Mouse (Mus musculus) embryo, embryonic 11.5 days (tissue): ENCODE measurements around the gene Aplp1.

ENCODE experiments used
- DNase-seq: peaks from one replicate; pipeline ENCODE4 v3.0.0-alpha.2; 2012; ENCODE audit warnings: low read depth, low spot score

Aplp1 gene

GRCm38 (mm10) chr7:30411023-30411422, 34.3 kb downstream of the Aplp1 start:
- DNase-seq = no peak

- no peak for DNase-seq
Observed at GRCm38 (mm10) chr7:30409789-30410188, 35.5 kb downstream of the Aplp1 start.

- no peak for DNase-seq
Observed at GRCm38 (mm10) chr7:30408639-30409038, 36.7 kb downstream of the Aplp1 start.

GRCm38 (mm10) chr7:30402343-30402742, 43.0 kb downstream of the Aplp1 start:
- no peak for DNase-seq

GRCm38 (mm10) chr7:30399671-30400070, 45.7 kb downstream of the Aplp1 start:
- no peak for DNase-seq

GRCm38 (mm10) chr7:30394871-30395270, 50.5 kb downstream of the Aplp1 start:
- no peak for DNase-seq

GRCm38 (mm10) chr7:30394379-30394778, 51.0 kb downstream of the Aplp1 start:
- DNase-seq = no peak

GRCm38 (mm10) chr7:30393631-30394030, 51.7 kb downstream of the Aplp1 start:
- DNase-seq = no peak

GRCm38 (mm10) chr7:30392746-30393520, 52.4 kb downstream of the Aplp1 start:
- no peak for DNase-seq
